Comparison of ENCODE assay signal across 8 mouse cellular contexts in genomic region chr1:136133570-136134240, GRCm38 (mm10). TPM values are rescaled to one million over a fixed set of nuclear protein-coding genes. Genes with fewer than 3 reads are reported as not detected.
DNase-seq lines count a peak whose midpoint lies in the region; ATAC-seq and TF ChIP-seq lines count a peak whose summit lies in the region.

No protein-coding gene starts in this region.

- no peak overlapping the region for H3K4me3 ChIP-seq in lung, embryonic 16.5 days (ENCODE audit: low read length)
- H3K4me3 ChIP-seq in lung, postnatal 0 days (ENCODE audit: low read depth, low read length): no peak overlapping the region
- peak overlapping the region; percentile 72; the same call in 1 of the 2 replicates for H3K4me3 ChIP-seq in embryonic facial prominence, embryonic 10.5 days
- H3K4me3 ChIP-seq in hindbrain, embryonic 14.5 days (replicated peaks; ENCODE audit: low read length): peak overlapping the region; percentile 93
- H3K4me3 ChIP-seq in liver, postnatal 0 days (ENCODE audit: low read depth, low read length): peak overlapping the region; percentile 76; the same call in 1 of the 2 replicates

- no peaks in the 10 kb centered on the region for H3K27me3 ChIP-seq in lung, embryonic 16.5 days (ENCODE audit: control insufficient read depth, insufficient read depth, low read depth, low read length)
- peaks cover 7% of the 10 kb centered on the region; the same call in 1 of the 2 replicates for H3K27me3 ChIP-seq in lung, postnatal 0 days (replicated peaks; ENCODE audit: insufficient read depth, low read length)
- H3K27me3 ChIP-seq in embryonic facial prominence, embryonic 10.5 days (replicated peaks; ENCODE audit: low read depth, poor library complexity, severe bottlenecking): peaks cover 48% of the 10 kb centered on the region
- no peaks in the 10 kb centered on the region for H3K27me3 ChIP-seq in hindbrain, embryonic 14.5 days (ENCODE audit: control insufficient read depth, insufficient read depth, low read length)
- peaks cover 16% of the 10 kb centered on the region; the same call in 1 of the 2 replicates for H3K27me3 ChIP-seq in liver, postnatal 0 days (ENCODE audit: insufficient read depth, low read length)

- peaks cover 88% of the 10 kb centered on the region for H3K4me1 ChIP-seq in lung, embryonic 16.5 days (replicated peaks; ENCODE audit: control insufficient read depth, insufficient read depth, low read length)
- H3K4me1 ChIP-seq in lung, postnatal 0 days (ENCODE audit: insufficient read depth, low read depth, low read length): peaks cover 29% of the 10 kb centered on the region; the same call in 1 of the 2 replicates
- peaks cover 97% of the 10 kb centered on the region for H3K4me1 ChIP-seq in embryonic facial prominence, embryonic 10.5 days
- peaks cover 63% of the 10 kb centered on the region for H3K4me1 ChIP-seq in hindbrain, embryonic 14.5 days (replicated peaks; ENCODE audit: control insufficient read depth, insufficient read depth, low read length)
- H3K4me1 ChIP-seq in liver, postnatal 0 days (ENCODE audit: insufficient read depth): peaks cover 71% of the 10 kb centered on the region

- TF ChIP-seq CTCF in lung, postnatal 0 days (IDR thresholded peaks at IDR 0.05): no peak
- no peak for TF ChIP-seq CTCF in liver, postnatal 0 days (IDR thresholded peaks at IDR 0.05; ENCODE audit: low read depth)

- no peaks in the 10 kb centered on the region for H3K9me3 ChIP-seq in lung, embryonic 16.5 days (ENCODE audit: control insufficient read depth, low read length)
- H3K9me3 ChIP-seq in lung, postnatal 0 days (ENCODE audit: low read length): no peaks in the 10 kb centered on the region
- H3K9me3 ChIP-seq in embryonic facial prominence, embryonic 10.5 days: no peaks in the 10 kb centered on the region
- H3K9me3 ChIP-seq in hindbrain, embryonic 14.5 days (ENCODE audit: control insufficient read depth, low read length): no peaks in the 10 kb centered on the region
- no peaks in the 10 kb centered on the region for H3K9me3 ChIP-seq in liver, postnatal 0 days (ENCODE audit: low read length)

- no peak for DNase-seq in lung, postnatal 0 days (ENCODE audit: low spot score)
- DNase-seq in embryonic facial prominence, embryonic 10.5 days (ENCODE audit: low spot score): no peak
- no peak for DNase-seq in hindbrain, embryonic 14.5 days (ENCODE audit: low spot score)
- no peak for DNase-seq in liver, postnatal 0 days
- no peak for DNase-seq in right cerebral cortex, postnatal 4 days
- no peak for DNase-seq in layer of hippocampus, adult 11-12 months (ENCODE audit: low spot score)

- TF ChIP-seq EP300 in lung, postnatal 0 days (IDR thresholded peaks at IDR 0.05): no peak
- no peak for TF ChIP-seq EP300 in liver, postnatal 0 days (IDR thresholded peaks at IDR 0.05; ENCODE audit: low read depth)

- no peak overlapping the region for H3K27ac ChIP-seq in lung, embryonic 16.5 days (ENCODE audit: low read length)
- no peak overlapping the region; the same call in 1 of the 2 replicates for H3K27ac ChIP-seq in lung, postnatal 0 days (ENCODE audit: low read length)
- H3K27ac ChIP-seq in embryonic facial prominence, embryonic 10.5 days (replicated peaks): no peak overlapping the region
- peak overlapping the region; percentile 96 for H3K27ac ChIP-seq in hindbrain, embryonic 14.5 days
- H3K27ac ChIP-seq in liver, postnatal 0 days (ENCODE audit: low read depth): peak overlapping the region; percentile 84

- H3K36me3 ChIP-seq in lung, embryonic 16.5 days (ENCODE audit: control insufficient read depth, insufficient read depth, low read length): no peaks in the 10 kb centered on the region
- H3K36me3 ChIP-seq in lung, postnatal 0 days (ENCODE audit: insufficient read depth, low read length): no peaks in the 10 kb centered on the region
- no peaks in the 10 kb centered on the region for H3K36me3 ChIP-seq in embryonic facial prominence, embryonic 10.5 days (replicated peaks)
- no peaks in the 10 kb centered on the region for H3K36me3 ChIP-seq in hindbrain, embryonic 14.5 days (replicated peaks; ENCODE audit: control insufficient read depth, insufficient read depth)
- H3K36me3 ChIP-seq in liver, postnatal 0 days (replicated peaks; ENCODE audit: insufficient read depth, low read length): no peaks in the 10 kb centered on the region

- 43% methylated on average over 13 of the region's 13 CpGs for WGBS in lung, embryonic 16.5 days
- 46% methylated on average over 13 of the region's 13 CpGs for WGBS in lung, postnatal 0 days
- WGBS in embryonic facial prominence, embryonic 10.5 days: 44% methylated on average over 13 of the region's 13 CpGs
- WGBS in hindbrain, embryonic 14.5 days: 28% methylated on average over 13 of the region's 13 CpGs
- 55% methylated on average over 13 of the region's 13 CpGs for WGBS in liver, postnatal 0 days (ENCODE audit: insufficient replicate concordance)

- peak overlapping the region; percentile 15; the same call in 1 of the 2 replicates for H3K4me2 ChIP-seq in lung, embryonic 16.5 days (ENCODE audit: low read depth, low read length)
- H3K4me2 ChIP-seq in lung, postnatal 0 days (replicated peaks; ENCODE audit: low read depth, low read length): no peak overlapping the region
- peak overlapping the region; percentile 76 for H3K4me2 ChIP-seq in hindbrain, embryonic 14.5 days (replicated peaks)
- H3K4me2 ChIP-seq in liver, postnatal 0 days (ENCODE audit: low read depth, low read length): peak overlapping the region; percentile 90

- ATAC-seq in lung, embryonic 16.5 days (ENCODE audit: low read depth): no peak
- ATAC-seq in lung, postnatal 0 days: no peak
- no peak for ATAC-seq in hindbrain, embryonic 14.5 days (ENCODE audit: low FRiP score)
- no peak for ATAC-seq in liver, postnatal 0 days
- ATAC-seq in megakaryocyte-erythroid progenitor cell, adult 5-6 weeks (replicated peaks; ENCODE audit: low FRiP score, low TSS enrichment, poor library complexity, severe bottlenecking): no peak

- no peak overlapping the region; the same call in 1 of the 2 replicates for H3K9ac ChIP-seq in lung, embryonic 16.5 days (ENCODE audit: low read length)
- H3K9ac ChIP-seq in lung, postnatal 0 days (replicated peaks; ENCODE audit: low read depth): no peak overlapping the region
- peak overlapping the region; percentile 100 for H3K9ac ChIP-seq in hindbrain, embryonic 14.5 days
- peak overlapping the region; percentile 5; the same call in 1 of the 2 replicates for H3K9ac ChIP-seq in liver, postnatal 0 days (replicated peaks)

RNA-seq across cellular contexts. Expression of gene Kif21b, which starts 2.5 kb away (rescaled TPM):
- 2.2 and 2.6 TPM in 2 replicates for polyA plus RNA-seq in lung, embryonic 16.5 days (2015; fragmentation: Nextera tagmentation; extraction: Ambion mirVana)
- 0.85 and 0.87 TPM in 2 replicates for polyA plus RNA-seq in lung, postnatal 0 days (2015; fragmentation: Nextera tagmentation; extraction: Ambion mirVana)
- 6.5 and 7.3 TPM in 2 replicates for polyA plus RNA-seq in embryonic facial prominence, embryonic 10.5 days (2016; fragmentation: Nextera tagmentation; extraction: Ambion mirVana)
- 49.4 and 51.7 TPM in 2 replicates for polyA plus RNA-seq in hindbrain, embryonic 14.5 days (2014; fragmentation: Nextera tagmentation; extraction: Ambion mirVana)
- 0.91 and 1.1 TPM in 2 replicates for polyA plus RNA-seq in liver, postnatal 0 days (2015; fragmentation: Nextera tagmentation; extraction: Ambion mirVana)
- 13.7 and 21.6 TPM in 2 replicates for total RNA-seq in megakaryocyte-erythroid progenitor cell, adult 5-6 weeks (2014; fragmentation: Nextera tagmentation)
- total RNA-seq in megakaryocyte-erythroid progenitor cell, adult 5-6 weeks (2017): 4.0 and 5.7 TPM in 2 replicates

Comparison
In these comparisons a context has a peak if more than half of its experiments do, and no peak if none do; other contexts are left out.
1. H3K27ac ChIP-seq: peak in hindbrain, embryonic 14.5 days (single experiment) and liver, postnatal 0 days (single experiment); none in lung, embryonic 16.5 days (single experiment), lung, postnatal 0 days (single experiment) and embryonic facial prominence, embryonic 10.5 days (single experiment).
2. H3K4me3 ChIP-seq: peak in embryonic facial prominence, embryonic 10.5 days (single experiment), hindbrain, embryonic 14.5 days (single experiment) and liver, postnatal 0 days (single experiment); none in lung, embryonic 16.5 days (single experiment) and lung, postnatal 0 days (single experiment).
3. H3K9ac ChIP-seq: peak in hindbrain, embryonic 14.5 days (single experiment) and liver, postnatal 0 days (single experiment); none in lung, embryonic 16.5 days (single experiment) and lung, postnatal 0 days (single experiment).